In genomic region chr17:23644613-23645495, GRCm38 (mm10) we compare ENCODE assay signal across 8 mouse cellular contexts. TPM values are rescaled to one million over a fixed set of nuclear protein-coding genes. Genes with fewer than 3 reads are reported as not detected.
DNase-seq lines count a peak whose midpoint lies in the region; ATAC-seq and TF ChIP-seq lines count a peak whose summit lies in the region.

Mmp25 (minus strand) TSS chr17:23645277.

- H3K4me1 ChIP-seq in E14TG2a.4 (replicated peaks; ENCODE audit: low read depth, low read length), result peaks cover 38% of the 10 kb centered on the region
- H3K4me1 ChIP-seq in forebrain, embryonic 16.5 days (replicated peaks; ENCODE audit: control insufficient read depth, insufficient read depth, low read length), result peaks cover 8% of the 10 kb centered on the region
- H3K4me1 ChIP-seq in limb, embryonic 15.5 days, result peaks cover 12% of the 10 kb centered on the region
- peaks cover 10% of the 10 kb centered on the region; the same call in 1 of the 2 replicates for H3K4me1 ChIP-seq in olfactory bulb, adult 2 months (ENCODE audit: control insufficient read depth, insufficient read depth, low read length)

- H3K27ac ChIP-seq in forebrain, embryonic 16.5 days (ENCODE audit: low read length), result no peak within 1 kb of the TSS
- H3K27ac ChIP-seq in limb, embryonic 15.5 days, result no peak within 1 kb of the TSS
- H3K27ac ChIP-seq in olfactory bulb, adult 2 months (ENCODE audit: insufficient read depth, low read depth, low read length), result no peak within 1 kb of the TSS

- peaks cover 30% of the 10 kb centered on the region for H3K27me3 ChIP-seq in E14TG2a.4 (ENCODE audit: insufficient read depth, low read length)
- H3K27me3 ChIP-seq in forebrain, embryonic 16.5 days (replicated peaks; ENCODE audit: control insufficient read depth, insufficient read depth, low read length), result peaks cover 31% of the 10 kb centered on the region
- H3K27me3 ChIP-seq in limb, embryonic 15.5 days, result peaks cover 23% of the 10 kb centered on the region

- H3K9ac ChIP-seq in forebrain, embryonic 16.5 days (replicated peaks; ENCODE audit: low read depth, low read length), result peak within 1 kb of the TSS; percentile 36; the same call in 1 of the 2 replicates
- H3K9ac ChIP-seq in limb, embryonic 15.5 days, result peak within 1 kb of the TSS; percentile 26; the same call in 1 of the 2 replicates

- H3K4me2 ChIP-seq in forebrain, embryonic 16.5 days (ENCODE audit: low read length), result peak within 1 kb of the TSS; percentile 60
- H3K4me2 ChIP-seq in limb, embryonic 15.5 days, result peak within 1 kb of the TSS; percentile 83

- no peak for TF ChIP-seq CTCF in E14TG2a.4 (conservative IDR thresholded peaks at IDR 0.05; ENCODE audit: low read length)
- no peak for TF ChIP-seq CTCF in olfactory bulb, adult 2 months (IDR thresholded peaks at IDR 0.05; ENCODE audit: insufficient read depth, low read depth, low read length)

- no peaks in the 10 kb centered on the region for H3K36me3 ChIP-seq in E14TG2a.4 (ENCODE audit: insufficient read depth, low read length)
- H3K36me3 ChIP-seq in forebrain, embryonic 16.5 days (ENCODE audit: control insufficient read depth, insufficient read depth), result no peaks in the 10 kb centered on the region
- H3K36me3 ChIP-seq in limb, embryonic 15.5 days, result no peaks in the 10 kb centered on the region

- no peak for ATAC-seq in forebrain, embryonic 16.5 days
- 0 out of 2 replicates have a peak, but pooled peaks have one; percentile 16 for ATAC-seq in limb, embryonic 15.5 days (ENCODE audit: insufficient number of reproducible peaks, low FRiP score, low TSS enrichment, low read depth)

- WGBS in forebrain, embryonic 16.5 days, result under 1% methylated on average over 58 of the region's 58 CpGs
- WGBS in limb, embryonic 15.5 days, result 1% methylated on average over 58 of the region's 58 CpGs
- WGBS in olfactory bulb, adult 2 months, result 1% methylated on average over 58 of the region's 58 CpGs

- no peak for TF ChIP-seq POLR2A in olfactory bulb, adult 2 months (IDR thresholded peaks at IDR 0.05; ENCODE audit: insufficient read depth, low read depth, low read length)

- peak within 1 kb of the TSS; percentile 80 for H3K4me3 ChIP-seq in E14TG2a.4 (replicated peaks; ENCODE audit: low read length)
- peak within 1 kb of the TSS; percentile 41 for H3K4me3 ChIP-seq in forebrain, embryonic 16.5 days (replicated peaks; ENCODE audit: low read length)
- peak within 1 kb of the TSS; percentile 43 for H3K4me3 ChIP-seq in limb, embryonic 15.5 days
- peak within 1 kb of the TSS; percentile 12 for H3K4me3 ChIP-seq in olfactory bulb, adult 2 months (ENCODE audit: insufficient read depth, low read depth, low read length)

- DNase-seq in adrenal gland, postnatal 14 days, result peak; percentile 34
- no peak for DNase-seq in adrenal gland, adult 8-10 months
- DNase-seq in frontal cortex, postnatal 10 days (ENCODE audit: low spot score in 2 of 2), result no peak
- no peak for DNase-seq in urinary bladder, adult 18-20 months (ENCODE audit: low spot score in 2 of 2)

- H3K9me3 ChIP-seq in E14TG2a.4 (ENCODE audit: low read length), result peaks cover 6% of the 10 kb centered on the region
- H3K9me3 ChIP-seq in forebrain, embryonic 16.5 days (ENCODE audit: control insufficient read depth, low read length), result no peaks in the 10 kb centered on the region
- no peaks in the 10 kb centered on the region for H3K9me3 ChIP-seq in limb, embryonic 15.5 days

RNA-seq across cellular contexts. Expression of gene Mmp25, which starts in this region (rescaled TPM):
- 0.37 and 0.53 TPM in 2 replicates for total RNA-seq in adrenal gland, postnatal 14 days (2021)
- under 1 TPM in 3 of 4 experiments, not detected in 1; 0.06 to 0.13 (median 0.09) TPM for total RNA-seq in adrenal gland, adult 8-10 months (2022)
- 0.97 and 1.2 TPM in 2 replicates for polyA plus RNA-seq in forebrain, embryonic 16.5 days (2015; fragmentation: Nextera tagmentation; extraction: Ambion mirVana)
- polyA plus RNA-seq in limb, embryonic 15.5 days (2015; fragmentation: Nextera tagmentation; extraction: Ambion mirVana), result 0.79 and 0.86 TPM in 2 replicates
- not detected in 2 replicates for polyA plus RNA-seq in olfactory bulb, adult 2 months (2012; ENCODE audit: insufficient read depth, insufficient read length, low replicate concordance, missing spikeins)

Comparison
In these comparisons a context has a peak if more than half of its experiments do, and no peak if none do; other contexts are left out.
1. Peak in DNase-seq in adrenal gland, postnatal 14 days; RNA of the gene not detected or under 1 TPM.
2. Peak in ATAC-seq, H3K4me3 ChIP-seq, H3K9ac ChIP-seq and H3K4me2 ChIP-seq in limb, embryonic 15.5 days; RNA of the gene not detected or under 1 TPM.
3. H3K4me3 ChIP-seq: peak in every context shown above with its lines; median percentile 80 in E14TG2a.4; 43 in limb, embryonic 15.5 days; 41 in forebrain, embryonic 16.5 days; 12 in olfactory bulb, adult 2 months.